Mouse (Mus musculus) small intestine, adult 2 months (tissue): ENCODE measurements around the gene Cited2.

Source experiments
- CTCF ChIP-seq: fragments of 200-500 bp; IDR thresholded peaks from 2 replicates; pipeline ENCODE4 v1.5.1; 2012; ENCODE audit warnings: low read depth, mild to moderate bottlenecking, control low read depth, inconsistent platforms, low read length, moderate library complexity, mixed read lengths; ENCODE audit not compliant: insufficient replicate concordance, insufficient read length; ENCODE audit errors: extremely low read depth
- POLR2A ChIP-seq: fragments of 200-500 bp; IDR thresholded peaks from 2 replicates; pipeline ENCODE4 v1.6.1; 2012; ENCODE audit warnings: low read depth, mild to moderate bottlenecking, control low read depth, inconsistent platforms, low read length, moderate library complexity

DNA sequence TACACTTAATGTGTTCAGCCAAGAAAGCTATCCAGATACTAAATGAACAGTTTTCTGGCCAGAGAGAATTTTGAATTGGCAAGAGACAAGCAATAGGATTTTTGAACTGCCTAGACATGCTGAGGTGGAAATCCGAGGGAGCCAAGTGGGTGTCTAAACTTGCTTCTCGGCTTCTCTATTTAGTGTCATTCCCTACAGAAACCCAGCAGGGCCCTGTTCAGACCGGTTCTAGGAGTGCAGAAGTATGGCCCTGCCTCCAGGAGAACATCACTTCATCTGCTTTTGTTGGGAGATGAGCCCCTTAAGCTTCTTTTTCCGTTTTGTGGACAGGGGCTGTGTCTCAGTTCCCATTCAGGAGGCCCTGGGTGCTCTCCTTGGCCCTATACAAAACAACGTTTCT is 29.5 kb downstream of the Cited2 start:
- TF ChIP-seq CTCF (no peak), POLR2A (no peak)
